ENCODE assay signal across 9 mouse cellular contexts in the genomic region with DNA sequence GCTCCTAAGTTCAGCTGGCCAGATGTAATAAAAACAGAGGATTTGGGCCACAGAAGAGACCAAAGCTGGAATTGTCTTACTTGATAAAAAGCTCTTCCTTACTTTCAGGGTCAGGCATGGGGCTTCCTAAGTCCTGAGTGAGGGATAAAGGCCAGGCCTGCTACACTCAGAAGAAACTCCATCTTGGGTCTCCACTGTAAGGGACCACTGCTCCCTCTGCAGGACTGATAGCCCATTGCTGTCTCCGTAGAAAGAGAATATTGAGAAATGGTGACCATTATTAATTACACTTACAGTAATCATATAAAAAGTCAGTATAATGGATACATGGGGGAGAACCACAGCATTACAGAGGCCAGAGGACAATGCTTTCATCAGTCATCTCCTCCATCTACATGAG. TPM values are rescaled to one million over a fixed set of nuclear protein-coding genes. Genes with fewer than 3 reads are reported as not detected.
A peak's percentile ranks its signal among the peaks of the same experiment; 100 is the strongest.
DNase-seq lines count a peak whose midpoint lies in the region; ATAC-seq and TF ChIP-seq lines count a peak whose summit lies in the region.
"Had no signal": no experiment of that assay in that cellular context is flagged by ENCODE, and none has a peak within 500 bp of the region (broad histone marks: within the 10 kb centered on the region; RNA-seq: fewer than 3 reads in every experiment).

No protein-coding gene starts in this region.

- H3K4me3 ChIP-seq in hindbrain, embryonic 14.5 days (replicated peaks; ENCODE audit: low read length), result no peak overlapping the region
- H3K4me3 ChIP-seq in hindbrain, embryonic 10.5 days, result no peak overlapping the region
- H3K4me3 ChIP-seq in forebrain, postnatal 0 days (ENCODE audit: low read depth, low read length), result no peak overlapping the region
- no peak overlapping the region for H3K4me3 ChIP-seq in midbrain, embryonic 15.5 days
- H3K4me3 ChIP-seq: intestine, embryonic 15.5 days had no signal

- H3K4me1 ChIP-seq in hindbrain, embryonic 14.5 days (replicated peaks; ENCODE audit: control insufficient read depth, insufficient read depth, low read length), result peaks cover 5% of the 10 kb centered on the region
- H3K4me1 ChIP-seq in hindbrain, embryonic 10.5 days (replicated peaks), result 0 out of 2 replicates have a peak, but pooled peaks cover 6% of the 10 kb centered on the region
- H3K4me1 ChIP-seq in forebrain, postnatal 0 days (ENCODE audit: insufficient read depth), result peaks cover 17% of the 10 kb centered on the region
- H3K4me1 ChIP-seq in midbrain, embryonic 15.5 days, result peaks cover 17% of the 10 kb centered on the region
- H3K4me1 ChIP-seq: intestine, embryonic 15.5 days had no signal

- 66% methylated on average over 1 of the region's 1 CpGs for WGBS in hindbrain, embryonic 14.5 days
- 71% methylated on average over 1 of the region's 1 CpGs for WGBS in hindbrain, embryonic 10.5 days
- 72% methylated on average over 1 of the region's 1 CpGs for WGBS in forebrain, postnatal 0 days
- WGBS in midbrain, embryonic 15.5 days, result 78% methylated on average over 1 of the region's 1 CpGs

- no peak for ATAC-seq in hindbrain, embryonic 14.5 days (ENCODE audit: low FRiP score)
- ATAC-seq in forebrain, postnatal 0 days, result no peak
- ATAC-seq in midbrain, embryonic 15.5 days (replicated peaks), result 0 out of 2 replicates have a peak, but pooled peaks have one; percentile 41

- H3K9ac ChIP-seq in hindbrain, embryonic 14.5 days, result no peak overlapping the region
- no peak overlapping the region for H3K9ac ChIP-seq in forebrain, postnatal 0 days
- no peak overlapping the region for H3K9ac ChIP-seq in midbrain, embryonic 15.5 days
- H3K9ac ChIP-seq: intestine, embryonic 15.5 days had no signal

- DNase-seq in hindbrain, embryonic 14.5 days (ENCODE audit: low spot score), result peak; percentile 46
- DNase-seq in hindbrain, embryonic 10.5 days (ENCODE audit: low spot score), result no peak
- DNase-seq in adipocyte (ENCODE audit: low spot score), result peak; percentile 14
- peak; percentile 17 for DNase-seq in forebrain, postnatal 0 days
- no peak for DNase-seq in right cerebral cortex, adult 2 months (ENCODE audit: low spot score in 2 of 2)
- DNase-seq in thymus, postnatal 10 days (ENCODE audit: low spot score in 2 of 2), result no peak

- no peaks in the 10 kb centered on the region for H3K9me3 ChIP-seq in hindbrain, embryonic 14.5 days (ENCODE audit: control insufficient read depth, low read length)
- H3K9me3 ChIP-seq in hindbrain, embryonic 10.5 days, result no peaks in the 10 kb centered on the region
- no peaks in the 10 kb centered on the region for H3K9me3 ChIP-seq in forebrain, postnatal 0 days (ENCODE audit: low read length)
- no peaks in the 10 kb centered on the region for H3K9me3 ChIP-seq in midbrain, embryonic 15.5 days
- H3K9me3 ChIP-seq: intestine, embryonic 15.5 days had no signal

- H3K27me3 ChIP-seq in hindbrain, embryonic 14.5 days (ENCODE audit: control insufficient read depth, insufficient read depth, low read length), result no peaks in the 10 kb centered on the region
- no peaks in the 10 kb centered on the region for H3K27me3 ChIP-seq in hindbrain, embryonic 10.5 days (ENCODE audit: insufficient read depth, poor library complexity, severe bottlenecking)
- no peaks in the 10 kb centered on the region for H3K27me3 ChIP-seq in forebrain, postnatal 0 days (ENCODE audit: insufficient read depth, low read length)
- H3K27me3 ChIP-seq in midbrain, embryonic 15.5 days (replicated peaks), result no peaks in the 10 kb centered on the region
- H3K27me3 ChIP-seq: intestine, embryonic 15.5 days had no signal

- peaks cover 53% of the 10 kb centered on the region for H3K36me3 ChIP-seq in hindbrain, embryonic 14.5 days (replicated peaks; ENCODE audit: control insufficient read depth, insufficient read depth)
- peaks cover 81% of the 10 kb centered on the region for H3K36me3 ChIP-seq in hindbrain, embryonic 10.5 days
- H3K36me3 ChIP-seq in forebrain, postnatal 0 days (ENCODE audit: insufficient read depth), result peaks cover 29% of the 10 kb centered on the region
- peaks cover 5% of the 10 kb centered on the region; the same call in 1 of the 2 replicates for H3K36me3 ChIP-seq in midbrain, embryonic 15.5 days (replicated peaks)

- peak; percentile 62 for TF ChIP-seq CTCF in forebrain, postnatal 0 days (IDR thresholded peaks at IDR 0.05; ENCODE audit: low read depth)

- peak overlapping the region; percentile 62 for H3K27ac ChIP-seq in hindbrain, embryonic 14.5 days
- H3K27ac ChIP-seq in hindbrain, embryonic 10.5 days, result no peak overlapping the region
- H3K27ac ChIP-seq in forebrain, postnatal 0 days (ENCODE audit: low read depth, low read length), result peak overlapping the region; percentile 79
- H3K27ac ChIP-seq in midbrain, embryonic 15.5 days, result no peak overlapping the region

- no peak overlapping the region for H3K4me2 ChIP-seq in hindbrain, embryonic 14.5 days (replicated peaks)
- H3K4me2 ChIP-seq in forebrain, postnatal 0 days (ENCODE audit: low read depth), result no peak overlapping the region
- H3K4me2 ChIP-seq in midbrain, embryonic 15.5 days, result no peak overlapping the region
- H3K4me2 ChIP-seq: intestine, embryonic 15.5 days had no signal

RNA-seq across cellular contexts. Expression of gene Susd2, which starts 59.7 kb away (rescaled TPM):
- polyA plus RNA-seq in hindbrain, embryonic 14.5 days (2014; fragmentation: Nextera tagmentation; extraction: Ambion mirVana), result 6.9 and 7.3 TPM in 2 replicates
- polyA plus RNA-seq in hindbrain, embryonic 10.5 days (2016; fragmentation: Nextera tagmentation; extraction: Ambion mirVana), result 2.0 and 3.0 TPM in 2 replicates
- 2.2 and 2.6 TPM in 2 replicates for total RNA-seq in forebrain, postnatal 0 days (2014; rRNA removed)
- polyA plus RNA-seq in forebrain, postnatal 0 days (2015; fragmentation: Nextera tagmentation; extraction: Ambion mirVana), result 2.2 TPM in 2 replicates
- 3.0 and 4.1 TPM in 2 replicates for polyA plus RNA-seq in midbrain, embryonic 15.5 days (2015; fragmentation: Nextera tagmentation; extraction: Ambion mirVana)
- total RNA-seq: monocyte, adult 5-6 weeks had no signal

Comparison
In these comparisons a context has a peak if more than half of its experiments do, and no peak if none do; other contexts are left out.
1. DNase-seq: peak in hindbrain, embryonic 14.5 days (single experiment), adipocyte (single experiment) and forebrain, postnatal 0 days (single experiment); none in hindbrain, embryonic 10.5 days (single experiment), right cerebral cortex, adult 2 months (0 of 2) and thymus, postnatal 10 days (0 of 2).
2. H3K27ac ChIP-seq: peak in hindbrain, embryonic 14.5 days (single experiment) and forebrain, postnatal 0 days (single experiment); none in hindbrain, embryonic 10.5 days (single experiment) and midbrain, embryonic 15.5 days (single experiment).